Mouse (Mus musculus) spleen, postnatal 10 days (tissue): Measurements from ENCODE around the gene Pspn.

Source experiments
- DNase-seq, 2 experiments: peaks; one replicate each; pipeline ENCODE4 v3.0.0; 2021 to 2022; ENCODE audit warnings: low spot score in 2 of 2

Gene Pspn

GRCm38 (mm10) chr17:56999968-57000609 lies at the start of gene Pspn:
Gene Pspn (minus strand): TSS chr17:57000018.
- no peak for DNase-seq

GRCm38 (mm10) chr17:57048816-57049215 lies 49.0 kb upstream of the Pspn start:
- DNase-seq: no peak

GRCm38 (mm10) chr17:57047406-57047805 lies 47.6 kb upstream of the Pspn start:
- DNase-seq: no peak

- no peak for DNase-seq
Measured at GRCm38 (mm10) chr17:57041554-57041953, 41.7 kb upstream of the Pspn start, which contains the start of gene Slc25a41. Gene Slc25a41 (minus strand): TSS chr17:57041654.

- no peak for DNase-seq
Measured at GRCm38 (mm10) chr17:57038978-57039377, 39.2 kb upstream of the Pspn start.

GRCm38 (mm10) chr17:57032854-57033253 lies 33.0 kb upstream of the Pspn start:
- DNase-seq: no peak

- peak; percentile 98 to 100 for DNase-seq
Measured at GRCm38 (mm10) chr17:57031661-57032420, 32.0 kb upstream of the Pspn start.

- peak in 1 of 2 experiments; percentile 63 for DNase-seq
Measured at GRCm38 (mm10) chr17:57030931-57031660, 31.3 kb upstream of the Pspn start, which contains the start of gene Khsrp. Gene Khsrp (minus strand): TSS chr17:57031522.

GRCm38 (mm10) chr17:57029691-57030090 lies 29.9 kb upstream of the Pspn start:
- peak; percentile 34 to 47 for DNase-seq

GRCm38 (mm10) chr17:57027471-57027870 lies 27.7 kb upstream of the Pspn start:
- DNase-seq: no peak

GRCm38 (mm10) chr17:57020960-57021359 lies 21.1 kb upstream of the Pspn start:
- no peak for DNase-seq

GRCm38 (mm10) chr17:57019693-57020092 lies 19.9 kb upstream of the Pspn start:
- DNase-seq: peak in 1 of 2 experiments; percentile 47

GRCm38 (mm10) chr17:57012245-57012795 lies 12.5 kb upstream of the Pspn start:
- DNase-seq: no peak

- peak; percentile 89 to 95 for DNase-seq
Measured at GRCm38 (mm10) chr17:57011236-57012141, 11.7 kb upstream of the Pspn start, which contains the start of the genes Gtf2f1 and Gm17949. Gene Gtf2f1 (minus strand): TSS chr17:57011288. Gene Gm17949 (plus strand): TSS chr17:57011469.

GRCm38 (mm10) chr17:57010911-57011235 lies 11.1 kb upstream of the Pspn start:
- DNase-seq: no peak

GRCm38 (mm10) chr17:57007137-57007905 lies 7.5 kb upstream of the Pspn start:
- no peak for DNase-seq

- no peak for DNase-seq
Measured at GRCm38 (mm10) chr17:57003994-57004393, 4.2 kb upstream of the Pspn start.

- no peak for DNase-seq
Measured at GRCm38 (mm10) chr17:57001228-57001627, 1.4 kb upstream of the Pspn start.

- DNase-seq: no peak
Measured at GRCm38 (mm10) chr17:56999414-56999813, 404 bp downstream of the Pspn start.

- peak; percentile 90 to 97 for DNase-seq
Measured at GRCm38 (mm10) chr17:56997029-56997667, 2.7 kb downstream of the Pspn start, which contains the start of gene Alkbh7. Gene Alkbh7 (plus strand): TSS chr17:56997339.
